Mouse (Mus musculus) brown adipose tissue, adult 24 weeks (tissue): ENCODE measurements around the gene Prex1. TPM values are rescaled to one million over a fixed set of nuclear protein-coding genes. Genes with fewer than 3 reads are reported as not detected.
A peak's percentile ranks its signal among the peaks of the same experiment; 100 is the strongest.

Source experiments
- H3K27ac ChIP-seq: fragments of 200-500 bp; replicated peaks from 2 replicates; pipeline ENCODE4 v1.5.1; 2012; ENCODE audit warnings: low read depth, mild to moderate bottlenecking, low read length
- H3K4me1 ChIP-seq: fragments of 200-500 bp; 2 replicates; pipeline ENCODE4 v1.6.1; 2012; ENCODE audit warnings: low read length, mixed read lengths; ENCODE audit not compliant: control insufficient read depth, insufficient read depth, insufficient read length
- H3K4me3 ChIP-seq: fragments of 200-500 bp; 2 replicates; pipeline ENCODE4 v1.5.1; 2012; ENCODE audit warnings: low read depth, mild to moderate bottlenecking, low read length, moderate library complexity; ENCODE audit not compliant: insufficient read depth
- polyA plus RNA-seq: library from polyadenylated mRNA; stranded (reverse); fragments of >200 nt; gene quantifications from 2 replicates; pipeline ENCODE4 v1.2.4, GENCODE M21; 2012; ENCODE audit not compliant: missing spikeins, insufficient read depth, insufficient read length

The Prex1 gene
- polyA plus RNA-seq, 1 experiment = 2.3 TPM

DNA sequence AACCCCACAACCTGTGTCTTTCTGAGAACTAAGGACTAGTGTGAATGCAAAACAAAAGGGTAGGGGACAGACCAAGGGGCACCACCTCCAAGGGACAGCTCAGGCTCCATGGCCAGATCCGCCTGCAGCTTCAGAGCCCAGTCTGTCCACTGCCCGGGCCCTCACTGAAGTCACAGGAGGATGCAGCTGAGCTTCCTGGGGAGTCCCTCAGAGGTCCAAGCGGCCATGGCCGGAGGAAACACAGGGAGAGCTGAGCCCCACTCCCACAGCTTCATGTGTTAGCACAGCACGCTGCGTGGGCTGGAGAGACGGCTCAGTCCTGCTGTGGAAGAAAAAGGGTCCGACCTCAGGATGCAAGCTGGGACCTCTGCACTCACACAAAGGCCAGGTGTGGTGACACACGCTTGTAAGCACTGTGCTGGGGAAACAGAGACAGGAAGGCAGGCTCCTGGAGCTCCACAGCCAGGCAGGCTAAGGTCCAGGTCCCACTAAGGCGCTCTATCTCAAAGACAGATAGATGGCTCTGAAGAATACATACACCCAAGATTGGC, 81.9 kb downstream of the Prex1 start:
- peaks cover 6% of the 10 kb centered on the region; the same call in 1 of the 2 replicates for H3K4me1 ChIP-seq
- no peak overlapping the region for H3K27ac ChIP-seq
- H3K4me3 ChIP-seq = no peak overlapping the region

DNA sequence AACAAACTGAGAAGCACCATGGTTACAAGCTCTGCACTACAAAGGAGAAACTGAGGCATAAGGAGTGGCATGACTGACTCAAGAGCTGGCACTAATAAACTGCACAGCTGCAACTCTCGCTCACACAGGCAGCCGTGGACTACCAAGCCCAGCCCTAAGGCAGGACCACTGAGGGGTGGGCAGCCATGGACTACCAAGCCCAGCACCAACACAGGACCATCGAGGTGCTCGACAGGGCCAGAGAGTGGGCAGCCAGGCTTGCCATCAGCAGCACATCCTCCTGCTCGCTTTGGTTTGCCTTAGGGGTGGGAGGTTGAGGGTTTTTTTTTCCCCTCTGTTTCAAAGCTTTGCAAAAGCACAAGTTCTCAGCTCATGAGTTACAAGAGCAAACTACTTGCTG, 82.4 kb downstream of the Prex1 start:
- H3K4me1 ChIP-seq = peaks cover 6% of the 10 kb centered on the region; the same call in 1 of the 2 replicates
- H3K27ac ChIP-seq = peak overlapping the region; percentile 23; the same call in 1 of the 2 replicates

GRCm38 (mm10) chr2:166629941-166630674, 83.5 kb downstream of the Prex1 start:
- Histone ChIP-seq H3K27ac (no peak overlapping the region), H3K4me1 (peaks cover 6% of the 10 kb centered on the region; the same call in 1 of the 2 replicates), H3K4me3 (no peak overlapping the region)

More for the DNA sequence above, 82.4 kb downstream of the Prex1 start:
- H3K4me3 ChIP-seq = no peak overlapping the region

- H3K27ac ChIP-seq = 0 out of 2 replicates have a peak overlapping the region, but pooled peaks have one; percentile 21
- H3K4me3 ChIP-seq = no peak overlapping the region
- H3K4me1 ChIP-seq = peaks cover 7% of the 10 kb centered on the region; the same call in 1 of the 2 replicates
Measured at GRCm38 (mm10) chr2:166627578-166627977, 86.1 kb downstream of the Prex1 start.

- H3K27ac ChIP-seq = no peak overlapping the region
- no peak overlapping the region for H3K4me3 ChIP-seq
- H3K4me1 ChIP-seq = 0 out of 2 replicates have a peak, but pooled peaks cover 2% of the 10 kb centered on the region
Measured at GRCm38 (mm10) chr2:166625219-166625618, 88.4 kb downstream of the Prex1 start.

DNA sequence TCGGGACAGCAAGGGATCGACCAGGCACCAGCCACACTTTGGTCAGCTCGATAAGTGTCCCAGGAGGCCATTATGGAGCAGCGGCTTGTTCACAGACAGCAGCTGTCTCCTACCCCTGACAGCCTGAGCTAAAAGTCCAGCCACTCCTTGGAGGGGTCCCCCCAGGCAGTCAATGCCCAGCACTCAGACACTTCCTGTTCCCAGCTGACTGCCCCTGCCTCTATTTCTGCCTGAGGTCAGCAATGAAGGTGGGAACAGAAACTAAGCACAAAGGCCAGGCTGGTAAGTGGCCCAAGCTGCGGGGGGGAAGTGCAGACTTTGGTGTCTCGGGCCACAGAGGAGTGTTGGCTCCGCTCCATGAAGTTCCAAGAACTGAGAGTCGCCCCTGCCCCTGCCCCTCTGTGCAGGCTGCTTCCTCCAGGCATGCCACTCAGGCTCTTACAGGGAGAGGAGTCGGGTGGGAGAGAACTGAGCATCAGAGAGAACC, 90.5 kb downstream of the Prex1 start:
- Histone ChIP-seq H3K27ac (0 out of 2 replicates have a peak overlapping the region, but pooled peaks have one; percentile 20), H3K4me3 (no peak overlapping the region), H3K4me1 (peaks cover 13% of the 10 kb centered on the region)

DNA sequence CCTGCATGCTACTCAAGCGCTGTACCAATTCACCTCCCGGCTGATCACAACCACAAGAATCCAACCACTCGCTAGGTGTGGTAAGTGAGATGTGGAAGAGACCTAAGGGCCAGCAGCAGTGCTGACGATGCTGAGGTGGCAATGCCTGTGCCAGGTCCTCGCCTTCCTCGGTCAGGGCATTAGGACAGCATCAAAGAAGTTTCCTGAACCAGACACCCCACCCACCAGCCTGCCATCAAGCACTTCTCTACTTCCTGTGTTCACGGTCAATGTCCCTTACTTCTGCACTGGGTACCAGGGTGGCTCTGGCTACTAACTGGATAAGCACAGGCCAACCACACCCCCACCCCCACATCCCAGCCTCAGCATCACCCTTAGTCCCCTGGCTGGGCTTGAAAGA, 91.0 kb downstream of the Prex1 start:
- H3K27ac ChIP-seq = 0 out of 2 replicates have a peak overlapping the region, but pooled peaks have one; percentile 20

GRCm38 (mm10) chr2:166622079-166622478, 91.6 kb downstream of the Prex1 start:
- H3K4me1 ChIP-seq = peaks cover 13% of the 10 kb centered on the region
- no peak overlapping the region for H3K27ac ChIP-seq
- no peak overlapping the region for H3K4me3 ChIP-seq

More for the DNA sequence above, 91.0 kb downstream of the Prex1 start:
- Histone ChIP-seq H3K4me3 (no peak overlapping the region), H3K4me1 (peaks cover 13% of the 10 kb centered on the region)

- Histone ChIP-seq H3K27ac (no peak overlapping the region), H3K4me1 (peaks cover 15% of the 10 kb centered on the region), H3K4me3 (no peak overlapping the region)
Measured at GRCm38 (mm10) chr2:166620529-166621466, 92.8 kb downstream of the Prex1 start.

- H3K27ac ChIP-seq = no peak overlapping the region
Measured at GRCm38 (mm10) chr2:166619906-166620490, 93.6 kb downstream of the Prex1 start.

DNA sequence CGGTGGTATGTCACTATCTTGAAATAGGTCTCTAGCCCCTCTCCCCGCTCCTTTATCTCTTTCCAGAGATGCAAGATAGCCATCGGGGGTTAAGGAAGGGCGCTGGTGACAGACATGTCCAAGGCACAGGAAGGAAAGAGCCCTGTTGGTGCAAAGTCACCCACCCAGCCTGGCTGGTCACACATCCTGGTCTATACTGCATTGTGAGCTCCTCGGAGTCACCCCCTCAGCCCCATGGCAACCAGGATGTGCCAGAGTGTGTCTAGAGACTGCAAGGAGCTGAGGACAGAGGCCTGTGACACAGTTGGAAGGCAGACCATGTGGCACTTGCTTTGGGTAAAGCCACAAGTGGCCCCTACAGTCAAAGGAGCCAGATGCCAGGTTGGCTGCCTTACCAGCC, 94.4 kb downstream of the Prex1 start:
- Histone ChIP-seq H3K27ac (no peak overlapping the region), H3K4me3 (no peak overlapping the region)

More at GRCm38 (mm10) chr2:166619906-166620490, 93.6 kb downstream of the Prex1 start:
- peaks cover 18% of the 10 kb centered on the region for H3K4me1 ChIP-seq
- no peak overlapping the region for H3K4me3 ChIP-seq

GRCm38 (mm10) chr2:166617706-166618105, 95.9 kb downstream of the Prex1 start:
- H3K4me3 ChIP-seq = no peak overlapping the region
- H3K27ac ChIP-seq = no peak overlapping the region
- peaks cover 16% of the 10 kb centered on the region for H3K4me1 ChIP-seq

More for the DNA sequence above, 94.4 kb downstream of the Prex1 start:
- peaks cover 18% of the 10 kb centered on the region for H3K4me1 ChIP-seq

DNA sequence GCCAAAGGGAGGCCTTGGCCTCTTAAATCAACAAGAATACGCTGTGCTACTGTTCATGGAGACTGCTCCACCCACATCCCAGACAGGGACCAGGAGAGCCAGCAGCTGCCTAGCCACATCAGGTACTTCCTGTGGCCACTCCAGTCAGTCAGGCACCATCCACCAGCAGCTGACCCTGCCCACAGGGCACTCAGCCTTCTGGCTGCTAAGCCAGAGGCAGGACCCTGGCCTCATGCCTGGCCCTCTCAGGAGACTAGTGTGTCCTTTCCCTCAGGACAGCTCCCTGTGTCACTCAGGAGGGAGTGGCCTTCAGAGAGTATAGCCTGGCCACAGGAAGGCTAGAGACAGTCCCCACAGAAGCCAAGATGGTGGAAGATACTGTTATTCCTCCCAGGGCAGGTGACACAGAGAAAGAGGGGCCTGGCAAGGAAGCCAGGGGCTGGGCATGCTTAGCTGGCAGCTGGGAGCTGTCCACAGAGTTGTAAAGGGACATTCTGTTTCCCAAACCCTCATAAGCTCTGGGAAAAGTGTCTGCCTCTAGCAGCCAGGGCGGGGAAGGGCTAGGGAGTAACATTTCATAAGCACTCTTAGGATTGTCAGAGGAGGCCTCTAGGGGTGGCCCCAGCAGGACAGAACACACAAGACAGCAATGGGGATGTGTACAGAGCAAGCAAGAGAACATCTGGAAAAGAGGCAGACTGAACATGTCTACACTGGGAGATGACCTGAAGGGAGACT, 98.1 kb downstream of the Prex1 start:
- Histone ChIP-seq H3K4me3 (no peak overlapping the region), H3K27ac (no peak overlapping the region), H3K4me1 (peaks cover 16% of the 10 kb centered on the region)

- Histone ChIP-seq H3K4me1 (peaks cover 22% of the 10 kb centered on the region), H3K4me3 (no peak overlapping the region), H3K27ac (no peak overlapping the region)
Measured at GRCm38 (mm10) chr2:166610271-166610670, 103.4 kb downstream of the Prex1 start.
